Mouse (Mus musculus) midbrain, postnatal 0 days (tissue): ENCODE data around the gene Tulp4. TPM values are rescaled to one million over a fixed set of nuclear protein-coding genes. Genes with fewer than 3 reads are reported as not detected.
"Not testable (repeated sequence)": the region's sequence is repeated elsewhere in the genome, so short reads cannot be mapped to it uniquely, and the experiment has no call there.

Experiments
- ATAC-seq: fragments of 200-750 bp; cut with Nextera tagmentation; 2 replicates; pipeline ENCODE4 v1.8.0; 2017; ENCODE audit warnings: moderate number of reproducible peaks, mild to moderate bottlenecking, moderate TSS enrichment, moderate library complexity; ENCODE audit not compliant: low FRiP score
- DNase-seq: peaks from one replicate; pipeline ENCODE4 v3.0.0-alpha.2; 2015; ENCODE audit warnings: low spot score
- H3K27ac ChIP-seq: fragments of 300-500 bp; sonication (generic); 2 replicates; pipeline ENCODE4 v1.5.1; 2014; ENCODE audit warnings: low read depth, mild to moderate bottlenecking, low read length, mixed read lengths
- H3K27me3 ChIP-seq: fragments of 300-500 bp; sonication (generic); 2 replicates; pipeline ENCODE4 v1.6.1; 2014; ENCODE audit warnings: low read length, control low read depth, mixed read lengths; ENCODE audit not compliant: insufficient read depth
- H3K36me3 ChIP-seq: fragments of 300-500 bp; sonication (generic); 2 replicates; pipeline ENCODE4 v1.6.1; 2014; ENCODE audit warnings: low read length, control low read depth, mixed read lengths; ENCODE audit not compliant: insufficient read depth
- H3K4me1 ChIP-seq: fragments of 300-500 bp; sonication (generic); 2 replicates; pipeline ENCODE4 v1.6.1; 2014; ENCODE audit warnings: mild to moderate bottlenecking, control low read depth, antibody characterized with exemption, low read length, mixed read lengths; ENCODE audit not compliant: insufficient read depth
- H3K4me2 ChIP-seq: fragments of 300-500 bp; sonication (generic); 2 replicates; pipeline ENCODE4 v1.6.1; 2014; ENCODE audit warnings: low read depth, mild to moderate bottlenecking, low read length, mixed read lengths; ENCODE audit not compliant: poor library complexity, severe bottlenecking
- H3K4me3 ChIP-seq: fragments of 300-500 bp; sonication (generic); 2 replicates; pipeline ENCODE4 v1.5.1; 2014; ENCODE audit warnings: low read depth, mild to moderate bottlenecking, low read length, moderate library complexity
- H3K9ac ChIP-seq: fragments of 300-500 bp; sonication (generic); replicated peaks from 2 replicates; pipeline ENCODE4 v1.6.1; 2014; ENCODE audit warnings: mild to moderate bottlenecking, low read length, moderate library complexity, mixed read lengths; ENCODE audit not compliant: poor library complexity, severe bottlenecking
- H3K9me3 ChIP-seq: fragments of 300-500 bp; sonication (generic); 2 replicates; pipeline ENCODE4 v1.6.1; 2016; ENCODE audit warnings: low read length, control low read depth
- CTCF ChIP-seq: IDR thresholded peaks from 2 replicates; pipeline ENCODE4 v1.5.1; 2016; ENCODE audit warnings: antibody characterized with exemption, mild to moderate bottlenecking
- WGBS: fragments of 180-500 bp; shearing (Covaris S2); extraction: QIAGEN DNeasy Blood & Tissue Kit; methylation state at CpG from one replicate; pipeline ENCODE4 v1.1.7; 2014; 5-methylcytosine and 5-hydroxymethylcytosine counted together
- polyA plus RNA-seq: library from polyadenylated mRNA; unstranded; fragments of >200 nt; fragmentation: Nextera tagmentation; extraction: Ambion mirVana; gene quantifications from 2 replicates; pipeline ENCODE4 v1.2.1, GENCODE M21; 2015
- total RNA-seq: library from RNA; depleted of rRNA; stranded (reverse); fragments of >200 nt; gene quantifications from 2 replicates; pipeline ENCODE4 v1.2.3, GENCODE M21; 2014

The Tulp4 gene
- total and polyA plus RNA-seq, 2 experiments from 2014 or later = 87.9 to 268 TPM

- Histone ChIP-seq H3K36me3 (peaks cover 41% of the 10 kb centered on the region), H3K27me3 (no peaks in the 10 kb centered on the region), H3K4me3 (no peak overlapping the region), H3K9ac (no peak overlapping the region), H3K4me2 (no peak overlapping the region), H3K4me1 (no peaks in the 10 kb centered on the region), H3K27ac (no peak overlapping the region), H3K9me3 (no peaks in the 10 kb centered on the region)
- no peak for TF ChIP-seq CTCF
- 91% methylated on average over 7 of the region's 7 CpGs for WGBS
- DNase-seq (no peak), ATAC-seq (no peak)
These were observed 96.9 kb downstream of the Tulp4 start for GRCm38 (mm10) chr17:6203126-6203525.

GRCm38 (mm10) chr17:6203795-6204194 is 97.6 kb downstream of the Tulp4 start:
- no peak overlapping the region for H3K4me3 ChIP-seq
- 42% methylated on average over 4 of the region's 4 CpGs for WGBS
- no peak overlapping the region for H3K4me2 ChIP-seq
- H3K9ac ChIP-seq = no peak overlapping the region
- DNase-seq (no peak), ATAC-seq (no peak)
- no peaks in the 10 kb centered on the region for H3K27me3 ChIP-seq
- TF ChIP-seq CTCF = peak; percentile 32
- H3K4me1 ChIP-seq = no peaks in the 10 kb centered on the region
- no peak overlapping the region for H3K27ac ChIP-seq
- peaks cover 38% of the 10 kb centered on the region for H3K36me3 ChIP-seq
- no peaks in the 10 kb centered on the region for H3K9me3 ChIP-seq

- Histone ChIP-seq H3K9me3 (no peaks in the 10 kb centered on the region), H3K9ac (no peak overlapping the region), H3K27ac (no peak overlapping the region), H3K4me2 (no peak overlapping the region), H3K4me1 (no peaks in the 10 kb centered on the region), H3K27me3 (no peaks in the 10 kb centered on the region), H3K36me3 (peaks cover 40% of the 10 kb centered on the region), H3K4me3 (no peak overlapping the region)
- no peak for ATAC-seq
- TF ChIP-seq CTCF = no peak
- WGBS = 97% methylated on average over 1 of the region's 1 CpGs
- DNase-seq = no peak
These were observed 105.5 kb downstream of the Tulp4 start for GRCm38 (mm10) chr17:6211721-6212120.

- no peak overlapping the region for H3K4me2 ChIP-seq
- no peak for DNase-seq
- TF ChIP-seq CTCF = no peak
- H3K9me3 ChIP-seq = no peaks in the 10 kb centered on the region
- no peak for ATAC-seq
- H3K4me1 ChIP-seq = no peaks in the 10 kb centered on the region
- peaks cover 35% of the 10 kb centered on the region for H3K36me3 ChIP-seq
- no peaks in the 10 kb centered on the region for H3K27me3 ChIP-seq
- WGBS = 85% methylated on average over 4 of the region's 4 CpGs
- H3K4me3 ChIP-seq = no peak overlapping the region
- no peak overlapping the region for H3K9ac ChIP-seq
- H3K27ac ChIP-seq = no peak overlapping the region
These were observed 109.4 kb downstream of the Tulp4 start for GRCm38 (mm10) chr17:6215640-6216039.

DNA sequence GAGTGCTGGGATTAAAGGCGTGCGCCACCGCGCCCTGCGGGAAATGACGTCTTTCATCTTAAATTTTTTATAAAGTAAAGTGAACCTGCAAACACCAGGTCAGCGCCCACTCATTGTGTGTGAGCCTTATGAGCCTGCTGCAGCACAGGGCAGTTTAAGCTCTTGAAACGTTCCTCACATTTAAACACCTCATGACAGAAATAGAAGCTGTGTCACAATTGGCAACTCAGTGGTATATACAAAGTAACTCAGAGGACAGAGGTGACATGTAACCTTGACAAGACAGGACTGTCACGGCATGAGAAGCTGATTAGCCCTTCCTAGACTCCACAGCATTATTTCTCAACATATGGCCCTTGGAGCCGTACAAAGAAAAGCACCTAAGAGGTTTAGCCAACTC is 110.3 kb downstream of the Tulp4 start:
- no peak for ATAC-seq
- TF ChIP-seq CTCF = no peak
- H3K36me3 ChIP-seq = peaks cover 35% of the 10 kb centered on the region

DNA sequence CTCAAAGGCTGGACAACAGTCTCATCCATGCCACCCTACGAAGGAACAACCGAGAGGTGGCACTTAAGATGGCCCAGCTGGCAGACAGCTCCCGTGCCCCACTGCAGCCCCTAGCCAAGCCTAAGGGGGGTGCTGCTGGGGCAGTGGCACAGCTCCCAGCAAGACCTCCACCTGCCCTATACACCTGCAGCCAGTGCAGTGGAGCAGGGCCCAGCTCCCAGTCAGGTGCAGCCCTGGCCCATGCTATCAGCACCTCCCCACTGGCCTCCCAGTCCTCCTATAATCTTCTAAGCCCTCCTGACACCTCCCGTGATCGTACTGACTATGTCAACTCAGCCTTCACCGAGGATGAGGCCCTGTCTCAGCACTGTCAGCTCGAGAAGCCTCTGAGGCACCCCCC is 126.4 kb downstream of the Tulp4 start:
- not testable (repeated sequence) for H3K9ac ChIP-seq, H3K27ac ChIP-seq, H3K9me3 ChIP-seq, H3K36me3 ChIP-seq, H3K4me1 ChIP-seq, H3K27me3 ChIP-seq, DNase-seq, H3K4me3 ChIP-seq, H3K4me2 ChIP-seq
- 0 out of 2 replicates have a peak, but pooled peaks have one; percentile 34 for ATAC-seq
- WGBS = no CpG with 5 or more reads among the region's 7 CpGs

More for the DNA sequence above, 110.3 kb downstream of the Tulp4 start:
- Histone ChIP-seq H3K4me3 (no peak overlapping the region), H3K4me2 (no peak overlapping the region), H3K4me1 (no peaks in the 10 kb centered on the region), H3K9me3 (no peaks in the 10 kb centered on the region), H3K27ac (no peak overlapping the region), H3K27me3 (no peaks in the 10 kb centered on the region), H3K9ac (no peak overlapping the region)
- no peak for DNase-seq
- 93% methylated on average over 10 of the region's 10 CpGs for WGBS

DNA sequence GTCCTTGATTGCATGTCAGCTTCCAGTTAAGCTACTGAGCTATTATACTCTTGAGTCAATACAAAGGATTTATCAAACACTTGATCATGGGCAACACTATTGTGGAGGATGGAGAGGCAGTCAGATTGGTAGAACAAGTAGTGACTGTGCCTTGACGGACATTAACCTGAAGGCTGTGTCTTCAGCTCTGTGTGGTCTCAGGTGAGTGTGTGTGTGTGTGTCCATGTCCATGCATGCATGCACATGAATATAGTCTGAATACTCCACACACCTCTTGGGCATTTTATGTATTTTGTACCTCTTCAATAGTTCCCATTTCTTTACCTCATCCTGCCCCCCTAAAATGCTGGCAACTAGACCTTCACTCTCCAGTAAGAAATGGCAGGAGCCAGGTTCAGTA is 145.1 kb downstream of the Tulp4 start:
- not testable (repeated sequence) for DNase-seq, H3K4me2 ChIP-seq, H3K4me3 ChIP-seq, H3K9me3 ChIP-seq, ATAC-seq, H3K36me3 ChIP-seq, H3K27ac ChIP-seq, H3K9ac ChIP-seq, H3K27me3 ChIP-seq, H3K4me1 ChIP-seq
- WGBS = 100% methylated on average over 1 of the region's 1 CpGs

DNA sequence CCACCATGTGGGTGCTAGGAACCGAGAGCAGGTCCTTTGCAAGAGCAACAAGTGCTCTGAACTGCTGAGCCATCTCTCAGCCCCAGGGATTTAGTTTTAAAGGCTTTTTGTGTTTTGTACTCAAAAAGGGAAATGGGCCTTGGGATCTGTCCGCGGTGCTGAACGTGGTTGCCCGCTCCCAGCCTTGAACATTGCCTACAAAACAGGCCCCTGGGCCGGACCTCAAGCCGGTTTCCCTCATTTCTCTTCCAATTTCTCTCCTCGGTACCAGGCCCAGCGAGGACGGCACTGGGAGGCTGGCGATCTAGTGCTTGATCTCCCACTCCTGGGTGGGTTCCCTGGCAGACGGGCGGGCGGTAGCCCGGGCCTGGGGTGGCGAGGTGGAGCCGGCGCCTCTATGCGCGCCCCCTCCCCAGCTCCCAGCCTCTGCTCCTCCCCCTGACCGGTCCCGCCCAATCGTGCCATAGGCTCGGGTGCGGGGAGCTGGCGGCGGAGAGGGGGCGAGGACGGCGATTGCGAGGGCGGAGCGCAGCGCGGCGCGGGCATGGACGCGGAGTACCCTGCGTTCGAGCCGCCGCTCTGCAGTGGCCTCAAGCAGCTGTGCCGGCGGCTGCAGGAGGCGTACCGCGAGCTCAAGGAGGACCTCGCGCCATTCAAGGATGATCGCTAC is 150.3 kb downstream of the Tulp4 start, which contains the start of gene Tmem181a:
Tmem181a (plus strand) TSS at position 461 of the 670 bp plus-strand sequence.
- WGBS = 2% methylated on average over 7 of the region's 51 CpGs
- H3K9me3 ChIP-seq, H3K27ac ChIP-seq, H3K4me1 ChIP-seq, H3K9ac ChIP-seq, DNase-seq, H3K27me3 ChIP-seq, H3K36me3 ChIP-seq: not testable (repeated sequence)
- peak within 1 kb of the TSS; percentile 18; the same call in 1 of the 2 replicates for H3K4me2 ChIP-seq
- H3K4me3 ChIP-seq = peak within 1 kb of the TSS; percentile 31
- ATAC-seq = peak; percentile 91

GRCm38 (mm10) chr17:6257070-6257456 is 150.8 kb downstream of the Tulp4 start:
- ATAC-seq = peak; percentile 72
- H3K9me3 ChIP-seq, H3K4me1 ChIP-seq, DNase-seq, H3K27me3 ChIP-seq, H3K9ac ChIP-seq, H3K27ac ChIP-seq, H3K36me3 ChIP-seq: not testable (repeated sequence)
- H3K4me2 ChIP-seq = peak overlapping the region; percentile 18; the same call in 1 of the 2 replicates
- peak overlapping the region; percentile 31 for H3K4me3 ChIP-seq
- 11% methylated on average over 5 of the region's 20 CpGs for WGBS
